Mouse (Mus musculus) limb, embryonic 11.5 days (tissue): Measurements from ENCODE around the gene Srebf1. TPM values are rescaled to one million over a fixed set of nuclear protein-coding genes. Genes with fewer than 3 reads are reported as not detected.

Experiments
- ATAC-seq: fragments of 200-750 bp; cut with Nextera tagmentation; 2 replicates; pipeline ENCODE4 v1.8.0; 2017; ENCODE audit warnings: low read depth; ENCODE audit not compliant: insufficient number of reproducible peaks, low FRiP score, low TSS enrichment
- DNase-seq: peaks from one replicate; pipeline ENCODE4 v3.0.0-alpha.2; 2015; ENCODE audit warnings: low spot score
- H3K27ac ChIP-seq: fragments of 300-500 bp; sonication (generic); replicated peaks from 2 replicates; pipeline ENCODE4 v1.5.1; 2014; ENCODE audit warnings: low read depth, mild to moderate bottlenecking, low read length
- H3K27me3 ChIP-seq: fragments of 300-500 bp; sonication (generic); 2 replicates; pipeline ENCODE4 v1.6.1; 2014; ENCODE audit warnings: mild to moderate bottlenecking, low read length, mixed read lengths; ENCODE audit not compliant: control insufficient read depth, insufficient read depth
- H3K36me3 ChIP-seq: fragments of 300-500 bp; sonication (generic); 2 replicates; pipeline ENCODE4 v1.6.1; 2014; ENCODE audit warnings: mild to moderate bottlenecking, low read length, moderate library complexity, mixed read lengths; ENCODE audit not compliant: control insufficient read depth, insufficient read depth
- H3K4me1 ChIP-seq: fragments of 300-500 bp; sonication (generic); 2 replicates; pipeline ENCODE4 v1.6.1; 2014; ENCODE audit warnings: low read length, mixed read lengths; ENCODE audit not compliant: control insufficient read depth, insufficient read depth
- H3K4me2 ChIP-seq: fragments of 300-500 bp; sonication (generic); 2 replicates; pipeline ENCODE4 v1.6.1; 2014; ENCODE audit warnings: low read depth, mild to moderate bottlenecking, moderate library complexity; ENCODE audit not compliant: severe bottlenecking
- H3K4me3 ChIP-seq: fragments of 300-500 bp; sonication (generic); 2 replicates; pipeline ENCODE4 v1.5.1; 2014; ENCODE audit warnings: low read depth, low read length
- H3K9ac ChIP-seq: fragments of 300-500 bp; sonication (generic); 2 replicates; pipeline ENCODE4 v1.6.1; 2014; ENCODE audit warnings: mild to moderate bottlenecking, low read length
- H3K9me3 ChIP-seq: fragments of 300-500 bp; sonication (generic); 2 replicates; pipeline ENCODE4 v1.6.1; 2016; ENCODE audit warnings: low read length; ENCODE audit not compliant: control insufficient read depth
- WGBS: fragments of 180-500 bp; shearing (Covaris S2); extraction: QIAGEN DNeasy Blood & Tissue Kit; methylation state at CpG from one replicate; pipeline ENCODE4 v1.1.7; 2014; 5-methylcytosine and 5-hydroxymethylcytosine counted together
- polyA plus RNA-seq: library from polyadenylated mRNA; unstranded; fragments of >200 nt; fragmentation: Nextera tagmentation; extraction: Ambion mirVana; gene quantifications from 2 replicates; pipeline ENCODE4 v1.2.1, GENCODE M21; 2014

Srebf1 gene
- polyA plus RNA-seq, 1 experiment from 2014 or later = 53.2 TPM

DNA sequence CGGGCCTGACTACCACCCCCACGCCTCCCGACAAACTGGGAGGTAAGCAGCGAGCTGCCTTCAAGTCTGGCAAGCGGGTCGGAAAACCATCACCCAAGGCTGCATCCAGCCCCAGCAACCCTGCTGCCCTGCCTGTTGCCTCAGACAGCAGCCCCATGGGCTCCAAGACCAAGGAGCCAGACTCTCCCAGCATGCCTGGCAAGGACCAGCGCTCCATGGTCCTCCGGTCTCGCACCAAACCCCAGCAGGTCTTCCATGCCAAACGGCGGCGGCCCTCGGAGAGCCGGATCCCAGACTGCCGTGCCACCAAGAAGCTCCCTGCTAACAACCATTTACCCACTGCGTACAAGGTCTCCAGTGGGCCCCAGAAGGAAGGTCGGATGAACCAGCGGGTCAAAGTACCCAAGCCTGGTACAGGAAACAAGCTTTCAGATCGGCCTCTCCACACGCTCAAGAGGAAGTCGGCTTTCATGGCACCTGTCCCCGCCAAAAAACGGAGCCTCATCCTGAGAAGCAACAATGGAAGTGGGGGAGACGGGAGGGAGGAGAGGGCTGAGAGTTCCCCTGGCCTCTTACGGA is 34.0 kb downstream of the Srebf1 start:
- no peak overlapping the region for H3K4me2 ChIP-seq
- peaks cover 56% of the 10 kb centered on the region for H3K36me3 ChIP-seq
- peaks cover 16% of the 10 kb centered on the region for H3K4me1 ChIP-seq

DNA sequence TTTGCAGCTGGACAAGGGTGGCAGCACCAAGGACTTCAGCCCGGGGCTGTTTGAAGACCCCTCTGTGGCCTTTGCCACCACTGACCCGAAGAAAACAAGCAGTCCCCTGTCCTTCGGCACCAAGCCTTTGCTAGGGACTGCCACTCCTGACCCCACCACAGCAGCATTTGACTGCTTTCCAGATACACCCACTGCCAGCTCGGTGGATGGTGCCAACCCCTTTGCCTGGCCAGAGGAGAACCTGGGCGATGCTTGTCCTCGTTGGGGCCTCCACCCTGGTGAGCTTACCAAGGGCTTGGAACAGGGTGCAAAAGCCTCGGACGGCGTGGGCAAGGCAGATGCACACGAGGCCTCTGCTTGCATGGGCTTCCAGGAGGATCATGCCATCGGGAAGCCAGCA is 35.3 kb downstream of the Srebf1 start:
- Histone ChIP-seq H3K4me1 (peaks cover 29% of the 10 kb centered on the region), H3K27ac (no peak overlapping the region), H3K4me2 (no peak overlapping the region), H3K36me3 (peaks cover 52% of the 10 kb centered on the region), H3K9me3 (no peaks in the 10 kb centered on the region), H3K4me3 (no peak overlapping the region), H3K9ac (no peak overlapping the region), H3K27me3 (no peaks in the 10 kb centered on the region)
- DNase-seq (no peak), ATAC-seq (no peak)
- 93% methylated on average over 11 of the region's 11 CpGs for WGBS

More for the DNA sequence above, 34.0 kb downstream of the Srebf1 start:
- 93% methylated on average over 25 of the region's 25 CpGs for WGBS
- H3K4me3 ChIP-seq = no peak overlapping the region
- H3K27me3 ChIP-seq = no peaks in the 10 kb centered on the region
- H3K27ac ChIP-seq = no peak overlapping the region
- H3K9me3 ChIP-seq = no peaks in the 10 kb centered on the region
- no peak overlapping the region for H3K9ac ChIP-seq
- ATAC-seq = no peak
- no peak for DNase-seq

DNA sequence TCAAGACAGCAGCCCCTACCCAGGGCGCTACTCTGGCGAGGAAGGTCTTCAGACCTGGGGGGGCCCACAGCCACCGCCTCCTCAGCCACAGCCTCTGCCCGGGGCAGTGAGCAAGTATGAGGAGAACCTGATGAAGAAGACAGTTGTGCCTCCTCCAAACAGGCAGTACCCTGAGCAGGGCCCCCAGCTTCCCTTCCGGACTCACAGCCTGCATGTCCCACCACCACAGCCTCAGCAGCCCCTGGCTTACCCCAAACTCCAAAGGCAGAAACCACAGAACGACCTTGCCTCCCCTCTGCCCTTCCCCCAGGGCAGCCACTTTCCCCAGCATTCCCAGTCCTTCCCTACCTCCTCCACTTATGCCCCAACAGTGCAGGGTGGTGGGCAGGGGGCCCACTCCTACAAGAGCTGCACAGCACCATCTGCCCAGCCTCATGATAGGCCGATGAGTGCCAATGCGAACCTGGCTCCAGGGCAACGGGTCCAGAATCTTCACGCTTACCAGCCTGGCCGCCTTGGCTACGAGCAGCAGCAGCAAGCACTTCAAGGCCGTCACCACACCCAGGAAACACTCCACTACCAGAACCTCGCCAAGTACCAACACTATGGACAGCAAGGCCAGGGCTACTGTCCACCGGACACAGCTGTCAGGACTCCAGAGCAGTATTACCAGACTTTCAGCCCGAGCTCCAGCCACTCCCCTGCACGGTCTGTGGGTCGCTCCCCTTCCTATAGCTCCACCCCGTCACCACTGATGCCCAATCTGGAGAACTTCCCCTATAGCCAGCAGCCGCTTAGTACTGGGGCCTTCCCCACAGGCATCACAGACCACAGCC is 36.8 kb downstream of the Srebf1 start:
- H3K4me3 ChIP-seq = no peak overlapping the region
- ATAC-seq (no peak), DNase-seq (no peak)
- 85% methylated on average over 20 of the region's 20 CpGs for WGBS
- no peak overlapping the region for H3K4me2 ChIP-seq
- H3K27ac ChIP-seq = no peak overlapping the region
- H3K4me1 ChIP-seq = peaks cover 34% of the 10 kb centered on the region
- H3K9me3 ChIP-seq = no peaks in the 10 kb centered on the region
- no peaks in the 10 kb centered on the region for H3K27me3 ChIP-seq
- peaks cover 46% of the 10 kb centered on the region for H3K36me3 ChIP-seq
- no peak overlapping the region for H3K9ac ChIP-seq

GRCm38 (mm10) chr11:60184346-60185325 is 37.7 kb downstream of the Srebf1 start:
- H3K4me1 ChIP-seq = peaks cover 33% of the 10 kb centered on the region
- H3K9me3 ChIP-seq = no peaks in the 10 kb centered on the region
- peaks cover 40% of the 10 kb centered on the region for H3K36me3 ChIP-seq
- H3K4me2 ChIP-seq = no peak overlapping the region
- H3K9ac ChIP-seq = no peak overlapping the region
- no peak overlapping the region for H3K4me3 ChIP-seq
- DNase-seq (no peak), ATAC-seq (no peak)
- no peak overlapping the region for H3K27ac ChIP-seq
- 66% methylated on average over 22 of the region's 22 CpGs for WGBS
- no peaks in the 10 kb centered on the region for H3K27me3 ChIP-seq

DNA sequence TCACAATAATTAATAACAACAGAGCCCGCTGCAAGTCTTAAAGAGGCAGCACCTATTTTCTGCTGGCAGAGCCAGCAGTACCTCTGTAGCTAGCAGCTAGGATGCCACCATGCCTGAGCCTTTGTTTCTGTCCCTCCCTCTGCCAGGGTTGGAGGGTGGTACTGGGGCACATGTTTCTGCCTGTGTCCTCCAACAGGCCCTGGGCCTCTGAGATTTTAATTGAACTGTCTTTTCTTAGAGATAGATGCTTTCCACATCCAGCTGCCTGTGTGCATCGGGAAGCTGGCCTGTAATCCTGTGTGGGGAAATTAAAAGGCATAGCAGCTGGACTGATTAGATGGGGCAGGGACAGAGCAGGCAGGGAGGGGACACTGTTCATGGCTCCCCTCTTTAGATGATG is 39.6 kb downstream of the Srebf1 start:
- Histone ChIP-seq H3K27me3 (no peaks in the 10 kb centered on the region), H3K4me1 (peaks cover 41% of the 10 kb centered on the region), H3K9me3 (no peaks in the 10 kb centered on the region), H3K27ac (no peak overlapping the region; the same call in 1 of the 2 replicates), H3K9ac (no peak overlapping the region), H3K4me2 (no peak overlapping the region), H3K4me3 (no peak overlapping the region), H3K36me3 (peaks cover 23% of the 10 kb centered on the region)
- 60% methylated on average over 2 of the region's 2 CpGs for WGBS
- DNase-seq (no peak), ATAC-seq (no peak)

DNA sequence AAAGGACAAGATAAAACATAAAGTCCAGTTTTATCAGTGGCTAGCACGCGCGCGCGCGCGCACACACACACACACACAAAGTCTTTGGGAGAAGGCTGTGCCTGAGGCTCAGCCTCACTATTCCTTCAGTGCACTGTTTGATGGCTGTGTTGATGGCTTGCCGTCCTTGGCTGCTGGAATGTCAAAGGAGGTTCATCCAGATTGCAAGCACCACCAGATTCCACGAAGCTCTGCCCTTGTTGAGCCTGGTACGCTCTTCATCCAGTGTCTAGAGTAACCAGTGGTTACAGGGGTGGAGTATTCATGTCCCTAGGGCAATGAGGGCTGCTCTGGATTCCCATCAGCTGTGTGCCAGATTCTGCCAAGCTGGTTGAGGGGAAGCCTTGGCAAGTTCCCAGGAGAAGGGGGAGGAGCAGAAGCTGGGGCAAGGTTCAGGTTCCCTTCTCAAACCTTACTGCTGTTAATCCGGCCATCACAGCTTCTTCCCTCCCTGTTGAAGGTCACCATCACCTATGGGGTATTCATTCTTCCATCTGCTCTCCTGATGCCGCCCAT is 40.2 kb downstream of the Srebf1 start:
- H3K27ac ChIP-seq = no peak overlapping the region; the same call in 1 of the 2 replicates
- peaks cover 46% of the 10 kb centered on the region for H3K4me1 ChIP-seq
- H3K9me3 ChIP-seq = no peaks in the 10 kb centered on the region
- H3K36me3 ChIP-seq = peaks cover 19% of the 10 kb centered on the region
- WGBS = 81% methylated on average over 12 of the region's 12 CpGs
- ATAC-seq (no peak), DNase-seq (no peak)
- H3K9ac ChIP-seq = no peak overlapping the region
- H3K27me3 ChIP-seq = no peaks in the 10 kb centered on the region
- no peak overlapping the region for H3K4me2 ChIP-seq
- H3K4me3 ChIP-seq = no peak overlapping the region

GRCm38 (mm10) chr11:60178506-60178905 is 43.9 kb downstream of the Srebf1 start:
- H3K27ac ChIP-seq = no peak overlapping the region
- H3K27me3 ChIP-seq = no peaks in the 10 kb centered on the region
- no peak overlapping the region for H3K9ac ChIP-seq
- no peak overlapping the region for H3K4me2 ChIP-seq
- DNase-seq (no peak), ATAC-seq (no peak)
- H3K36me3 ChIP-seq = no peaks in the 10 kb centered on the region
- H3K9me3 ChIP-seq = no peaks in the 10 kb centered on the region
- no peak overlapping the region for H3K4me3 ChIP-seq
- H3K4me1 ChIP-seq = peaks cover 58% of the 10 kb centered on the region

DNA sequence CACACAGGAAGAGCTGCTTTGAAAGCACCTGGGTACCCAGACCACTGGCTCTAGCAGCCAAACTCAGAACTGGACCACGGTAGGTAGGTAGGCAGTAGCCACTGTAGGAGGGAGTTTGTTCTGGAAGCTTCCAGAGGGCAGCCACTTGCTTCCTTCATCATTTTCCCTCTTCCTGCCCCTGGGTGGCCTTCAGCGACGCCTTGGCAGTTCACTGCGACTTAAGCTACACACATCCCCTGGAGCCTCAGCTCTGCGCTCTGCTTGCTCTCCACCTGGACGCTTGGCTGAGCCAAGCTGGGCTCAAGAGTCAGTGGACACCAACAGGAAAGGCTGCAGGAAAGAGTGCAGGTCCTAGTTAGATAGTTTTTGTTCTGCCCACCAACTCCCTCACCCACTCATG is 44.4 kb downstream of the Srebf1 start:
- H3K9me3 ChIP-seq = no peaks in the 10 kb centered on the region
- DNase-seq (no peak), ATAC-seq (no peak)
- peaks cover 55% of the 10 kb centered on the region for H3K4me1 ChIP-seq
- no peak overlapping the region; the same call in 1 of the 2 replicates for H3K4me3 ChIP-seq
- no peak overlapping the region for H3K27ac ChIP-seq
- no peaks in the 10 kb centered on the region for H3K36me3 ChIP-seq
- no peak overlapping the region for H3K9ac ChIP-seq
- H3K27me3 ChIP-seq = no peaks in the 10 kb centered on the region
- H3K4me2 ChIP-seq = peak overlapping the region; percentile 100
- 25% methylated on average over 6 of the region's 6 CpGs for WGBS
